Mouse (Mus musculus): ENCODE measurements around the gene Slco2b1.

Slco2b1 gene

GRCm38 (mm10) chr7:99654244-99654643 is 56.9 kb downstream of the Slco2b1 start:
- no peak for DNase-seq (ENCODE audit: low read depth, low spot score)

- DNase-seq (ENCODE audit: low read depth, low spot score): no peak
Observed at GRCm38 (mm10) chr7:99649585-99649984, 61.6 kb downstream of the Slco2b1 start.

- DNase-seq (ENCODE audit: low read depth, low spot score): no peak
Observed at GRCm38 (mm10) chr7:99648623-99649022, 62.5 kb downstream of the Slco2b1 start.

- no peak for DNase-seq (ENCODE audit: low read depth, low spot score)
Observed at GRCm38 (mm10) chr7:99644701-99645100, 66.4 kb downstream of the Slco2b1 start.

- DNase-seq (ENCODE audit: low read depth, low spot score): no peak
Observed at GRCm38 (mm10) chr7:99642078-99642477, 69.1 kb downstream of the Slco2b1 start.

- no peak for DNase-seq (ENCODE audit: low read depth, low spot score)
Observed at GRCm38 (mm10) chr7:99641245-99641644, 69.9 kb downstream of the Slco2b1 start.

- no peak for DNase-seq (ENCODE audit: low read depth, low spot score)
Observed at GRCm38 (mm10) chr7:99633966-99634665, 77.0 kb downstream of the Slco2b1 start.

GRCm38 (mm10) chr7:99632286-99632685 is 78.9 kb downstream of the Slco2b1 start:
- no peak for DNase-seq (ENCODE audit: low read depth, low spot score)

- no peak for DNase-seq (ENCODE audit: low read depth, low spot score)
Observed at GRCm38 (mm10) chr7:99627366-99627765, 83.8 kb downstream of the Slco2b1 start.

GRCm38 (mm10) chr7:99626376-99627270 is 84.5 kb downstream of the Slco2b1 start, which contains the start of gene Tpbgl:
Tpbgl (minus strand) TSS chr7:99627103.
- no peak for DNase-seq (ENCODE audit: low read depth, low spot score)

- peak; percentile 56 for DNase-seq (ENCODE audit: low read depth, low spot score)
Observed at GRCm38 (mm10) chr7:99625722-99626375, 85.3 kb downstream of the Slco2b1 start.

- DNase-seq (ENCODE audit: low read depth, low spot score): peak; percentile 23
Observed at GRCm38 (mm10) chr7:99618860-99619259, 92.3 kb downstream of the Slco2b1 start.

GRCm38 (mm10) chr7:99618264-99618663 is 92.9 kb downstream of the Slco2b1 start:
- no peak for DNase-seq (ENCODE audit: low read depth, low spot score)
